Mouse (Mus musculus) CD4-positive naive resting alpha-beta T cell, adult 76 days (primary cell): ENCODE data around the gene Nkiras2. TPM values are rescaled to one million over a fixed set of nuclear protein-coding genes. Genes with fewer than 3 reads are reported as not detected.

ENCODE experiments used
- total RNA-seq: library from RNA; stranded (reverse); gene quantifications from one replicate; pipeline ENCODE4 v1.2.4, GENCODE M21; 2023

Gene Nkiras2
- 17.2 TPM for total RNA-seq

GRCm38 (mm10) chr11:100618761-100619484 lies at the start of gene Nkiras2:
Nkiras2 (plus strand) TSS chr11:100619244.

GRCm38 (mm10) chr11:100574708-100575483 lies 44.1 kb upstream of the Nkiras2 start, which contains the start of gene Cnp:
Cnp (plus strand) TSS chr11:100574904.

GRCm38 (mm10) chr11:100619982-100620381 lies 938 bp downstream of the Nkiras2 start, which contains the start of gene Dnajc7:
Dnajc7 (minus strand) TSS chr11:100620168.

Other genes with a start within 250 kb of the Nkiras2 start
- 8.3 TPM for gene Jup, start 221.5 kb upstream of the Nkiras2 start, total RNA-seq
- gene P3h4, start 204.4 kb upstream of the Nkiras2 start, total RNA-seq = not detected
- not detected for gene Fkbp10, start 203.5 kb upstream of the Nkiras2 start, total RNA-seq
- 108 TPM for gene Nt5c3b, start 177.4 kb upstream of the Nkiras2 start, total RNA-seq
- 1.4 TPM for gene Klhl10, start 177.3 kb upstream of the Nkiras2 start, total RNA-seq
- 29.0 TPM for gene Klhl11, start 146.5 kb upstream of the Nkiras2 start, total RNA-seq
- 145 TPM for gene Acly, start 91.2 kb upstream of the Nkiras2 start, total RNA-seq
- not detected for gene Ttc25, start 73.6 kb upstream of the Nkiras2 start, total RNA-seq
- 98.3 TPM for gene Cnp, start 44.3 kb upstream of the Nkiras2 start, total RNA-seq
- gene Dnajc7, start 924 bp downstream of the Nkiras2 start, total RNA-seq = 344 TPM
- not detected for gene Zfp385c, start 73.2 kb downstream of the Nkiras2 start, total RNA-seq
- gene Dhx58, start 85.0 kb downstream of the Nkiras2 start, total RNA-seq = 13.7 TPM
- gene Kat2a, start 93.2 kb downstream of the Nkiras2 start, total RNA-seq = 36.4 TPM
- gene Hspb9, start 94.6 kb downstream of the Nkiras2 start, total RNA-seq = not detected
- gene Rab5c, start 119.0 kb downstream of the Nkiras2 start, total RNA-seq = 113 TPM
- 1.2 TPM for gene Kcnh4, start 140.7 kb downstream of the Nkiras2 start, total RNA-seq
- gene Hcrt, start 143.7 kb downstream of the Nkiras2 start, total RNA-seq = not detected
- 5.4 TPM for gene Ghdc, start 151.7 kb downstream of the Nkiras2 start, total RNA-seq
- gene Stat5b, start 231.5 kb downstream of the Nkiras2 start, total RNA-seq = 172 TPM
- 194 TPM for gene Stat5a, start 240.1 kb downstream of the Nkiras2 start, total RNA-seq